Mouse (Mus musculus): ENCODE measurements around the gene Pla2g2f. TPM values are rescaled to one million over a fixed set of nuclear protein-coding genes. Genes with fewer than 3 reads are reported as not detected.

Pla2g2f gene
- 0.13 TPM in 1 of 2 replicates, not detected in the other for polyA plus RNA-seq (2014; fragmentation: Nextera tagmentation; extraction: Ambion mirVana)

- ATAC-seq (ENCODE audit: low FRiP score, low TSS enrichment) = no peak
Observed at GRCm38 (mm10) chr4:138757416-138757815, at the start of gene Pla2g2f. Gene Pla2g2f (minus strand): TSS chr4:138757626.

DNA sequence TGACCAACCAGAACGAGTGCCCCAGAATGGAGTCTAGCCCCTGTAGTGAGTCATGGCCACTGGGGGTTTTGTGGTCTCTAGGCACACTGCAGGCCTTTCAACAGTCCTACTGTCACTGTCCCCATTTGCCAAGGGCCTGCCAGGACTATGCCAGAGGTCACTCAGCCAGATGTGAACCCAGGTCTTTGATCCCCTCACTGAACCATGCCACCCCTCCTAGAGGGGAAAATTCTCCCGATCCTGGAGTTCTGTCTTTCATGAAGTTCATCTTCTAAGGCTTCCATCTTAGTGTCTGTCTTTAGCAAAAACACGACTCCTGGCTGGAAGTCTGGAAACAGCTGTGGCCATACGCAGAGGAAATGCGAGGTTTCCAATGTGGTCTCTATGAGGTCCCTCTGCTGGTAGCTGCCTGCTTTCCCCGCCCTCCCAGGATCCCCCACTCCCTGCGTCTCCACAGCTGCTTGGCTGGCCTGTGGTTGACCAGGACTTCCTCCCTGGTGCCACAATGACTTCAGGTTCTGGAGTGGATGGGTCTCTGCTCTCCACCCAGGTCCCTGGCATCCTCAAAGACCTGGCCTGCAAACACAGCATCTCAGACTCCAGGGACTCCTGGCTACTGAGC lies 49.6 kb upstream of the Pla2g2f start:
- H3K9ac ChIP-seq (replicated peaks; ENCODE audit: low read length) = no peak overlapping the region
- no peaks in the 10 kb centered on the region for H3K36me3 ChIP-seq (ENCODE audit: control insufficient read depth, insufficient read depth, low read length)
- H3K27ac ChIP-seq (replicated peaks; ENCODE audit: low read depth, low read length) = no peak overlapping the region
- H3K4me2 ChIP-seq (ENCODE audit: low read length) = no peak overlapping the region
- 76% methylated on average over 7 of the region's 7 CpGs for WGBS
- no peaks in the 10 kb centered on the region for H3K4me1 ChIP-seq (ENCODE audit: control insufficient read depth, insufficient read depth, low read length)
- H3K9me3 ChIP-seq (ENCODE audit: control insufficient read depth, low read length) = no peaks in the 10 kb centered on the region
- no peak for ATAC-seq (ENCODE audit: low FRiP score, low TSS enrichment)
- no peak overlapping the region for H3K4me3 ChIP-seq (replicated peaks; ENCODE audit: low read depth, low read length)
- DNase-seq = no peak
- no peaks in the 10 kb centered on the region for H3K27me3 ChIP-seq (ENCODE audit: control insufficient read depth, insufficient read depth, low read length)

More at GRCm38 (mm10) chr4:138757416-138757815, at the start of gene Pla2g2f:
- DNase-seq = no peak
- Histone ChIP-seq H3K9ac (replicated peaks; ENCODE audit: low read length) (no peak within 1 kb of the TSS), H3K9me3 (ENCODE audit: control insufficient read depth, low read length) (no peaks in the 10 kb centered on the region), H3K4me3 (replicated peaks; ENCODE audit: low read depth, low read length) (no peak within 1 kb of the TSS), H3K27ac (replicated peaks; ENCODE audit: low read depth, low read length) (no peak within 1 kb of the TSS), H3K36me3 (ENCODE audit: control insufficient read depth, insufficient read depth, low read length) (no peaks in the 10 kb centered on the region), H3K4me2 (ENCODE audit: low read length) (no peak within 1 kb of the TSS), H3K4me1 (ENCODE audit: control insufficient read depth, insufficient read depth, low read length) (no peaks in the 10 kb centered on the region), H3K27me3 (ENCODE audit: control insufficient read depth, insufficient read depth, low read length) (no peaks in the 10 kb centered on the region)
- 51% methylated on average over 8 of the region's 8 CpGs for WGBS

GRCm38 (mm10) chr4:138806160-138806559 lies 48.7 kb upstream of the Pla2g2f start:
- ATAC-seq (ENCODE audit: low FRiP score, low TSS enrichment) = no peak
- no peak for DNase-seq
- 86% methylated on average over 8 of the region's 8 CpGs for WGBS

DNA sequence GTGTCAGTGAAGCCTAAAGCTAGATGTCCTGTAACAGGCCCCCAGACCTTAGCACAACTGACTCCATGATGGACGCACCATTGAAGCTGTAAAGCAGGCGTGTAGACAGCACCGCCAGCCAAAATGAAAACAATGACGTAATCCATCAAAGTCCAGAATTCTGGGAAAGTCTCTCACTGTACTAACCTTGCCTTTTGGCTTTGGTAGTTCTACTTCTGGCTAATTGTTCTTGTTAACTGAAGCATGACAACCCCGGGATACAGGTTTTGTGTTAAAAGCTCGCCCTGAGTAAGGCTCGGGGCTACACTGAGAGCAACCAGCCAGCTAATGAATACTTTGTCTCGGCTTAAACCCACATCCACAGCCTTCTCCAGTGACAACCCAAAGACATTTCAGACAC lies 47.8 kb upstream of the Pla2g2f start:
- Histone ChIP-seq H3K4me1 (ENCODE audit: control insufficient read depth, insufficient read depth, low read length) (no peaks in the 10 kb centered on the region), H3K4me2 (ENCODE audit: low read length) (no peak overlapping the region), H3K36me3 (ENCODE audit: control insufficient read depth, insufficient read depth, low read length) (no peaks in the 10 kb centered on the region), H3K27me3 (ENCODE audit: control insufficient read depth, insufficient read depth, low read length) (no peaks in the 10 kb centered on the region), H3K4me3 (replicated peaks; ENCODE audit: low read depth, low read length) (no peak overlapping the region), H3K27ac (replicated peaks; ENCODE audit: low read depth, low read length) (no peak overlapping the region), H3K9ac (replicated peaks; ENCODE audit: low read length) (no peak overlapping the region), H3K9me3 (ENCODE audit: control insufficient read depth, low read length) (no peaks in the 10 kb centered on the region)
- ATAC-seq (ENCODE audit: low FRiP score, low TSS enrichment) = no peak
- WGBS = 44% methylated on average over 8 of the region's 8 CpGs
- DNase-seq = no peak

More at GRCm38 (mm10) chr4:138806160-138806559, 48.7 kb upstream of the Pla2g2f start:
- Histone ChIP-seq H3K27ac (replicated peaks; ENCODE audit: low read depth, low read length) (no peak overlapping the region), H3K27me3 (ENCODE audit: control insufficient read depth, insufficient read depth, low read length) (no peaks in the 10 kb centered on the region), H3K9me3 (ENCODE audit: control insufficient read depth, low read length) (no peaks in the 10 kb centered on the region), H3K9ac (replicated peaks; ENCODE audit: low read length) (no peak overlapping the region), H3K4me3 (replicated peaks; ENCODE audit: low read depth, low read length) (no peak overlapping the region), H3K36me3 (ENCODE audit: control insufficient read depth, insufficient read depth, low read length) (no peaks in the 10 kb centered on the region), H3K4me2 (ENCODE audit: low read length) (no peak overlapping the region), H3K4me1 (ENCODE audit: control insufficient read depth, insufficient read depth, low read length) (no peaks in the 10 kb centered on the region)

DNA sequence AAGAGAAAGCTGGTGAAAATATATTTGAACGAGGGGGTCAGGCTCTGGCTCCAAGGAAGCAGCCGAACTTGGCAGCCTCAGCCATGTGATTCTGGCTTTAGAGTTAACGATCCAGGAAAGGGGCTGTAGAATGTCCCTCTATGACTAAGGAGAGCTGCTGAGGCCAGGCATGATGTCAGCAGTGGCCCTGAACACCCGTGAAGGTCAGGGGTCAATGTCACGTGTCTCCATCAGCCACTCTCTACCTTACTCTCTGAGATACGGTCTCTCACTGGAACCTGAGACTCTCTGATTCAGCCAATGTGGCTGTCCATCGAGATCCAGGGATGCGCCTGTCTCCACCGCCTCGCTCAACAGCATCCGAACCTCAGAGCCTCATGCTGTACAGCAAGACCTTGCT lies 45.5 kb upstream of the Pla2g2f start:
- no peaks in the 10 kb centered on the region for H3K27me3 ChIP-seq (ENCODE audit: control insufficient read depth, insufficient read depth, low read length)
- H3K36me3 ChIP-seq (ENCODE audit: control insufficient read depth, insufficient read depth, low read length) = no peaks in the 10 kb centered on the region
- no peaks in the 10 kb centered on the region for H3K4me1 ChIP-seq (ENCODE audit: control insufficient read depth, insufficient read depth, low read length)
- no peak overlapping the region for H3K4me2 ChIP-seq (ENCODE audit: low read length)
- no peak for ATAC-seq (ENCODE audit: low FRiP score, low TSS enrichment)
- 91% methylated on average over 11 of the region's 11 CpGs for WGBS
- no peak overlapping the region for H3K4me3 ChIP-seq (replicated peaks; ENCODE audit: low read depth, low read length)
- no peak for DNase-seq
- H3K27ac ChIP-seq (replicated peaks; ENCODE audit: low read depth, low read length) = no peak overlapping the region
- H3K9ac ChIP-seq (replicated peaks; ENCODE audit: low read length) = no peak overlapping the region
- no peaks in the 10 kb centered on the region for H3K9me3 ChIP-seq (ENCODE audit: control insufficient read depth, low read length)

DNA sequence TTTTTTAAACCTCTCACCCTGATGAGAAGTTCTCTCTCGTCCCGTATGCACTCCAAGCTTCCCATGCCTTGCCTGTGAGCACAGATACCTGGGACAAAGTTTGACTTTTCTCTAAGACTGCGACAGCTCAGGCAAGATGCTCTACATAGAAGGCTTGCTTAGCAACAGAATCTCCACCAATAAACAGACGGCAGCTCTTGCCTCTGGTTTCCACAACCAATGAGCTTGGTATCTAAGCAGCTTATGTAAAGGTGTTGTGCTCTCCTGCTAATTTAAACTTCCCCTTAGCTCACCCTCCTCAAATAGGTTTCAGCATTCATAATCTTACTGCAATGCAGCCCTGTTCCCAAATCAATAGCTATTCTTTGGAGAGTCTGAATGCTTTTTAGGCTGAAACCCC lies 44.2 kb upstream of the Pla2g2f start:
- no peaks in the 10 kb centered on the region for H3K4me1 ChIP-seq (ENCODE audit: control insufficient read depth, insufficient read depth, low read length)
- ATAC-seq (ENCODE audit: low FRiP score, low TSS enrichment) = no peak
- no peaks in the 10 kb centered on the region for H3K27me3 ChIP-seq (ENCODE audit: control insufficient read depth, insufficient read depth, low read length)
- no peak overlapping the region for H3K9ac ChIP-seq (replicated peaks; ENCODE audit: low read length)
- H3K9me3 ChIP-seq (ENCODE audit: control insufficient read depth, low read length) = no peaks in the 10 kb centered on the region
- H3K4me2 ChIP-seq (ENCODE audit: low read length) = no peak overlapping the region
- WGBS = 83% methylated on average over 4 of the region's 4 CpGs
- no peak overlapping the region for H3K4me3 ChIP-seq (replicated peaks; ENCODE audit: low read depth, low read length)
- DNase-seq = no peak
- H3K36me3 ChIP-seq (ENCODE audit: control insufficient read depth, insufficient read depth, low read length) = no peaks in the 10 kb centered on the region
- no peak overlapping the region for H3K27ac ChIP-seq (replicated peaks; ENCODE audit: low read depth, low read length)

- Histone ChIP-seq H3K36me3 (ENCODE audit: control insufficient read depth, insufficient read depth, low read length) (no peaks in the 10 kb centered on the region), H3K9ac (replicated peaks; ENCODE audit: low read length) (no peak overlapping the region), H3K27ac (replicated peaks; ENCODE audit: low read depth, low read length) (no peak overlapping the region), H3K9me3 (ENCODE audit: control insufficient read depth, low read length) (no peaks in the 10 kb centered on the region), H3K27me3 (ENCODE audit: control insufficient read depth, insufficient read depth, low read length) (no peaks in the 10 kb centered on the region), H3K4me1 (ENCODE audit: control insufficient read depth, insufficient read depth, low read length) (no peaks in the 10 kb centered on the region), H3K4me2 (ENCODE audit: low read length) (no peak overlapping the region), H3K4me3 (replicated peaks; ENCODE audit: low read depth, low read length) (no peak overlapping the region)
- 78% methylated on average over 12 of the region's 12 CpGs for WGBS
- DNase-seq (peak; percentile 49), ATAC-seq (ENCODE audit: low FRiP score, low TSS enrichment) (no peak)
Observed at GRCm38 (mm10) chr4:138800134-138800744, 42.8 kb upstream of the Pla2g2f start.

- no peaks in the 10 kb centered on the region for H3K4me1 ChIP-seq (ENCODE audit: control insufficient read depth, insufficient read depth, low read length)
- no peak overlapping the region for H3K4me3 ChIP-seq (replicated peaks; ENCODE audit: low read depth, low read length)
- H3K9me3 ChIP-seq (ENCODE audit: control insufficient read depth, low read length) = no peaks in the 10 kb centered on the region
- WGBS = 86% methylated on average over 4 of the region's 4 CpGs
- no peaks in the 10 kb centered on the region for H3K36me3 ChIP-seq (ENCODE audit: control insufficient read depth, insufficient read depth, low read length)
- H3K9ac ChIP-seq (replicated peaks; ENCODE audit: low read length) = no peak overlapping the region
- ATAC-seq (ENCODE audit: low FRiP score, low TSS enrichment) (no peak), DNase-seq (no peak)
- H3K4me2 ChIP-seq (ENCODE audit: low read length) = no peak overlapping the region
- H3K27ac ChIP-seq (replicated peaks; ENCODE audit: low read depth, low read length) = no peak overlapping the region
- H3K27me3 ChIP-seq (ENCODE audit: control insufficient read depth, insufficient read depth, low read length) = no peaks in the 10 kb centered on the region
Observed at GRCm38 (mm10) chr4:138797217-138797570, 39.8 kb upstream of the Pla2g2f start.

Data from midbrain, embryonic 14.5 days (tissue).